Mouse (Mus musculus) liver, adult 2 months (tissue): ENCODE data around the gene Kdm8. TPM values are rescaled to one million over a fixed set of nuclear protein-coding genes. Genes with fewer than 3 reads are reported as not detected.
A peak's percentile ranks its signal among the peaks of the same experiment; 100 is the strongest.

Experiments used
- DNase-seq: peaks from one replicate; pipeline ENCODE4 v3.0.0-alpha.2; 2011; ENCODE audit warnings: low read depth, low spot score; ENCODE audit errors: extremely low read depth
- H3K27ac ChIP-seq: fragments of 200-500 bp; replicated peaks from 2 replicates; pipeline ENCODE4 v1.5.1; 2012; ENCODE audit warnings: low read depth, mild to moderate bottlenecking, control low read depth, inconsistent platforms, low read length; ENCODE audit not compliant: insufficient read depth
- H3K27me3 ChIP-seq: fragments of 200-500 bp; 2 replicates; pipeline ENCODE4 v1.6.1; 2012; ENCODE audit warnings: mild to moderate bottlenecking, moderate library complexity, low read length, inconsistent platforms; ENCODE audit not compliant: control insufficient read depth, insufficient read depth
- H3K36me3 ChIP-seq: fragments of 200-500 bp; 2 replicates; pipeline ENCODE4 v1.6.1; 2012; ENCODE audit warnings: low read length, inconsistent platforms; ENCODE audit not compliant: control insufficient read depth, insufficient read depth
- H3K4me1 ChIP-seq: fragments of 200-500 bp; 2 replicates; pipeline ENCODE4 v1.6.1; 2011; ENCODE audit warnings: low read length; ENCODE audit not compliant: control insufficient read depth, insufficient read depth
- H3K4me3 ChIP-seq: fragments of 200-500 bp; 2 replicates; pipeline ENCODE4 v1.5.1; 2011; ENCODE audit warnings: low read depth, mild to moderate bottlenecking, control low read depth, low read length, moderate library complexity; ENCODE audit not compliant: insufficient read depth
- H3K79me2 ChIP-seq: fragments of 200-500 bp; 2 replicates; pipeline ENCODE4 v1.6.1; 2012; ENCODE audit warnings: inconsistent platforms, mild to moderate bottlenecking, low read length, moderate library complexity; ENCODE audit not compliant: control insufficient read depth, insufficient read depth
- H3K9ac ChIP-seq: fragments of 200-500 bp; 2 replicates; pipeline ENCODE4 v1.6.1; 2012; ENCODE audit warnings: low read depth, mild to moderate bottlenecking, control low read depth, inconsistent platforms, low read length
- CTCF ChIP-seq: fragments of 200-500 bp; IDR thresholded peaks from 2 replicates; pipeline ENCODE4 v1.5.1; 2011; ENCODE audit warnings: low read depth, low read length, control low read depth
- POLR2A ChIP-seq: fragments of 200-500 bp; IDR thresholded peaks from 2 replicates; pipeline ENCODE4 v1.6.1; 2011; ENCODE audit warnings: low read length, control low read depth; ENCODE audit not compliant: insufficient read depth; ENCODE audit errors: extremely low read depth
- WGBS: fragments of 180-500 bp; shearing (Covaris S2); methylation state at CpG from one replicate; pipeline ENCODE4 v1.1.7; 2018; 5-methylcytosine and 5-hydroxymethylcytosine counted together
- polyA plus RNA-seq: library from polyadenylated mRNA; depleted of rRNA; stranded (reverse); fragments of >200 nt; gene quantifications from 2 replicates; pipeline ENCODE4 v1.2.3, GENCODE M21; 2012
- total RNA-seq: library from RNA; depleted of rRNA; stranded (reverse); fragments of >200 nt; gene quantifications from 2 replicates; pipeline ENCODE4 v1.2.3, GENCODE M21; 2014

Kdm8 gene
- total and polyA plus RNA-seq, 2 experiments: 1.9 to 2.4 TPM

DNA sequence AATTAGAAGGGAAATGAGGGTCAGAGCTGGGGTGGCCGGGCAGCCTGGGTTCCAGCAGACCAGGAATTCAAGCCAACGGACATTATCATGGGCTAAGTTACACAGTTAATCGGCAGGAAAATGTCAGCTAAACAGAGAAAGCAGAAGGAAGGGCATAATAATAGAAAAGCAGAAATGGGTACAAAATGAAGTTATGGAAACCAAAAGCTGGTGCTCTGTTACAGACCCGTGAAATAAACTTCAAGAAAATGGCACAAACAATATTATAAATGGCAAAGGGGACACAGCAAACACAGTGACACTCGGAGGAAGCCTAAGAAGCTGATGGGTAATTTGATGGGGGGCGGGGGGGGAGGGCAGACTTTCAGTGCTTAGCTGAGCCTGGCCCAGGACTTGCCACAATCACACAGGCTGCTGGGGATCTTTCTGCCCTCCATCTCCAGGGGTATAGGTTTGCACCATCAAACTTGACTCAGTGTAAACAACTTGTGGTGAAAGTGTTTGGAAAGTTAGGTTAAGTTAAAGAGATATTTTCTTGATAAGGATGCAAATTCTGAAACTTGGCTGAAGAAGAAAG is 51.5 kb downstream of the Kdm8 start:
- no peaks in the 10 kb centered on the region for H3K27me3 ChIP-seq
- WGBS: 78% methylated on average over 6 of the region's 6 CpGs
- DNase-seq: no peak

DNA sequence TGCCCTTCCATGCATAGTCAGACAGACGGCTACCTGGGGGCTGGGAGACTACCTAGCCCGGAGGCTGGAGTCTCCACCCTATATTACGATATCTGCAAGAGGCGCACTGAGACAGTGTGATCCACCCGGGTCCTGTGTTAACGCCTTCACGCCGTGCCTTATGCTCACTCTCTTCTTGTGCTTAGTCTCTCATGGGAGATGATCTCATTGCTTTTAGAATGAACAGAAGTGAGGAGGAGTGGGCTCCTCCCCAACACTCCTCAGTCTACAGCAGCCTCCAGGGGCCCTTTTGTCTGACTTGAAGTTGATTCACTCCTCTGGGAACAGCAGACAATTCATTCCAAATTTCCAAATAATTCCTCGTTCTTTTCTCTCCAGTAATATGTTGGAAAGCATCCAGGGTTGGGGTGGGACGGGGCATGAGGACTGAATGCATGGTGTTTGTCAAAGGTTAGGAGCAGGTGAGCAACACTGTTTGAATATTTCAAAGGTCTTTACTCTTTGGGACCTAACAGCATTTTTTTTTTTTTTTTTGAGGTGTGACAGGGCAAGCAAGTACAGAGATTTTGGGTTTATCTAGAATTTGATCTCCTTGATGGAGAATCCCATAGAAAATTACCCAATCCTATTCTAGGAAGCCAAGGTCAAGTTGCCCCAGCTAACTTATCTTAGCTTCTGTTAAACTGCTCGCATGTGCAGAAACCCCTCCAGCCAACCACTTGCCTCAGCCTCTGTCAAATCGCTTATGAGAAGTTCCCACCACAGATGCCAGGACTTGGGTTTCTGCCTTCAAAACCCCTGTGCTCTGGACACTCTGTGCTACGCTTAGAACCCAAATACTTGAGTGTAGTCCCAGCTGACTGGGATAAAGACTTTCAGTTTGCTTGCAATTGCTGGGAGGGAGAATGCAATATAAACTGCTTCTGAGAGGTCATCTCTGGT is 55.7 kb downstream of the Kdm8 start:
- no peak for DNase-seq
- Histone ChIP-seq H3K9ac (no peak overlapping the region), H3K27me3 (no peaks in the 10 kb centered on the region), H3K79me2 (no peaks in the 10 kb centered on the region), H3K4me3 (no peak overlapping the region), H3K4me1 (peaks cover 2% of the 10 kb centered on the region; the same call in 1 of the 2 replicates), H3K36me3 (no peaks in the 10 kb centered on the region), H3K27ac (no peak overlapping the region)
- WGBS: 70% methylated on average over 13 of the region's 13 CpGs
- TF ChIP-seq POLR2A: no peak
- no peak for TF ChIP-seq CTCF

More for the DNA sequence above, 51.5 kb downstream of the Kdm8 start:
- Histone ChIP-seq H3K9ac (no peak overlapping the region), H3K36me3 (no peaks in the 10 kb centered on the region), H3K27ac (0 out of 2 replicates have a peak overlapping the region, but pooled peaks have one; percentile 35), H3K4me3 (no peak overlapping the region), H3K79me2 (no peaks in the 10 kb centered on the region), H3K4me1 (no peaks in the 10 kb centered on the region)
- TF ChIP-seq POLR2A (no peak), CTCF (no peak)

DNA sequence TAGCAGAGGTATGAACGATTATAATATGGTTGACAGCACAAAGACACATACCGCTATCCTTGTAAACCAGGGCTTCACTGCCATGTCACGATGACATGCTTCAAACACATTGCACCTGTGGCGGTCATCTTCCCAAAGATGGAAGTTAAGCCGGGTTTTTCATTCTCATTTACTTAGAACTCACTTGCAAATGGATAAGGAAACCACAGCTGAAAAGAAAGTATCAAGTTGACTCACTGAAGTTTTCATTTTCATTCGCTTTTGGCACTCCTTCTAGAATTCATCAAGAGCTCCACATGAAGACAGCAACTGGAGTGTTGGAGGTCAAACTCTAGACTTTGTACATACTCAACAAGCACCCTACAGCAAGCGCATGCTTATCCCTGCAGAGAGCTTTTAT is 56.4 kb downstream of the Kdm8 start:
- no peak for TF ChIP-seq CTCF
- no peak for TF ChIP-seq POLR2A
- H3K27ac ChIP-seq: no peak overlapping the region
- WGBS: 94% methylated on average over 7 of the region's 7 CpGs
- no peak for DNase-seq
- H3K36me3 ChIP-seq: no peaks in the 10 kb centered on the region
- H3K79me2 ChIP-seq: no peaks in the 10 kb centered on the region
- no peaks in the 10 kb centered on the region for H3K27me3 ChIP-seq
- no peak overlapping the region for H3K4me3 ChIP-seq
- H3K4me1 ChIP-seq: peaks cover 2% of the 10 kb centered on the region; the same call in 1 of the 2 replicates
- H3K9ac ChIP-seq: no peak overlapping the region

DNA sequence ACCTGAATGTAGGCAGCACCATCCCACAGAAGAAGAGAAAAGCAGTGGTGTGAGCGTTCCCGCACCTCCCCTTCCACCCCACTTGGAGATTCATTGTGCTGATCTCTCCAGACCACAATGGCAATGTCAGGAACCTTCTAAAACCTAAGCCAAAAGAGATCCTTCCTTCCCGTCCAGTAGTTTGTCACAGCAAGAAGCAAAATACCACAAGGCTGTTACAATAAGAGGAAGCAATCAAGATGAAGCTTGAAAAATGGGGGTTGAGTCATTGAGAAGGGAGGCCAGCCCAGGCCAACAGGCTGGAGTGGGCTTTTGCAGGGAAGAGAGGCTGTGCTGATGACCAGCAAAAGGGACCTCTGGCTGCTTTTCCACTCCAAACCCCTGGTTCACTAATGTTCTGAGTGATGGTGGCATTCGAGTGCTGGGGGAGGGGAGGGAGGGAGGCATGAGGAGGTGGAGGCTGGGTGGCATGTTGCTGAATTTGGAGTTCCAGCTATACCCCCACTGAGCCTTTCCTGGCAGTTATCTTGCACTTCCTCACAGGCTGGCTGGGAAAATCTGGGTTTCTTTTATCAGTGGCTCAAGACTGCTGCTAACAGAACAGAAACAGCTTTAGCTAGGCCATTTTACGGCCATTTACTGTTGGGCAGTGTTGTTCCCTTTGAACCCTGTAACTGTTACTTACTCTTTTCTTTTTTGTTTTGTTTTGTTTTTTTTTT is 59.1 kb downstream of the Kdm8 start:
- 72% methylated on average over 5 of the region's 5 CpGs for WGBS
- peak; percentile 13 for DNase-seq
- peak overlapping the region; percentile 61; the same call in 1 of the 2 replicates for H3K27ac ChIP-seq
- TF ChIP-seq POLR2A (no peak), CTCF (no peak)
- no peaks in the 10 kb centered on the region for H3K27me3 ChIP-seq
- no peak overlapping the region for H3K9ac ChIP-seq
- peaks cover 2% of the 10 kb centered on the region; the same call in 1 of the 2 replicates for H3K4me1 ChIP-seq
- H3K79me2 ChIP-seq: no peaks in the 10 kb centered on the region
- no peaks in the 10 kb centered on the region for H3K36me3 ChIP-seq
- H3K4me3 ChIP-seq: no peak overlapping the region

DNA sequence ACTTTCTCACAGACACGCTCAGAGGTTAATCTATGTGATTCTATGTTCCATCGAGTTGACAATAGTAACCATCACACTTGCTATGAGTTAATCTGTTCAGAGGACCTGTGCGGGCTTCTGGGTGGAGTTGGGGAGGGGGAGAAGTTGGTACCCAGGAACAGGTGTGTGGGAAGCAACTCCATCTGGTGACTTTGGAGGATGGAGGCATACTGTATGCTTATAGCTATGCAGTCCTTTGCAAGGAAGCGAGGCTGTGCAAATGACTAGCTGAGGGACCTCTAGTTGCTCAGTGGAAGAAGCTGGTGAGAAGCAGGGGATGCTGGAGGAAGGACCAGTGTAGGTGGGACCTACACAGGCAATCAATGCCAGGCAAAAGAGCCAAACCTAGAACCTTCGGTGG is 60.1 kb downstream of the Kdm8 start:
- DNase-seq: no peak
- Histone ChIP-seq H3K27ac (no peak overlapping the region), H3K9ac (no peak overlapping the region), H3K36me3 (no peaks in the 10 kb centered on the region), H3K79me2 (no peaks in the 10 kb centered on the region), H3K27me3 (no peaks in the 10 kb centered on the region), H3K4me3 (no peak overlapping the region), H3K4me1 (peaks cover 2% of the 10 kb centered on the region; the same call in 1 of the 2 replicates)
- 94% methylated on average over 5 of the region's 5 CpGs for WGBS
- no peak for TF ChIP-seq CTCF
- no peak for TF ChIP-seq POLR2A
